Mouse (Mus musculus) lung, adult 2 months (tissue): ENCODE measurements around the gene Casq1. TPM values are rescaled to one million over a fixed set of nuclear protein-coding genes. Genes with fewer than 3 reads are reported as not detected.

ENCODE experiments used
- DNase-seq: peaks from one replicate; pipeline ENCODE4 v3.0.0; 2022
- H3K4me1 ChIP-seq: fragments of 200-500 bp; 2 replicates; pipeline ENCODE4 v1.6.1; 2011; ENCODE audit warnings: low read length; ENCODE audit not compliant: control insufficient read depth, insufficient read depth
- H3K4me3 ChIP-seq: fragments of 200-500 bp; replicated peaks from 2 replicates; pipeline ENCODE3; 2011; ENCODE audit warnings: low read depth, mild to moderate bottlenecking, control low read depth, low read length; ENCODE audit errors: extremely low read depth
- CTCF ChIP-seq: fragments of 200-500 bp; IDR thresholded peaks from 2 replicates; pipeline ENCODE4 v1.5.1; 2011; ENCODE audit warnings: mild to moderate bottlenecking, low read length, control low read depth; ENCODE audit not compliant: insufficient read depth
- POLR2A ChIP-seq: fragments of 200-500 bp; IDR thresholded peaks from 2 replicates; pipeline ENCODE4 v1.6.1; 2011; ENCODE audit warnings: low read depth, mild to moderate bottlenecking, control low read depth, low read length, borderline replicate concordance; ENCODE audit errors: extremely low read depth
- WGBS: fragments of 180-500 bp; shearing (Covaris S2); methylation state at CpG from one replicate; pipeline ENCODE4 v1.1.7; 2018; 5-methylcytosine and 5-hydroxymethylcytosine counted together
- polyA plus RNA-seq: library from polyadenylated mRNA; depleted of rRNA; stranded (reverse); fragments of >200 nt; gene quantifications from 2 replicates; pipeline ENCODE4 v1.2.3, GENCODE M21; 2012

Gene Casq1
- polyA plus RNA-seq, 1 experiment: 49.0 TPM

GRCm38 (mm10) chr1:172183915-172184314 lies 35.8 kb downstream of the Casq1 start:
- Histone ChIP-seq H3K4me1 (no peaks in the 10 kb centered on the region), H3K4me3 (no peak overlapping the region)
- TF ChIP-seq POLR2A (no peak), CTCF (no peak)
- DNase-seq: no peak

GRCm38 (mm10) chr1:172183056-172183455 lies 36.6 kb downstream of the Casq1 start:
- 95% methylated on average over 6 of the region's 6 CpGs for WGBS
- DNase-seq: no peak
- TF ChIP-seq CTCF: no peak
- TF ChIP-seq POLR2A: no peak
- H3K4me1 ChIP-seq: no peaks in the 10 kb centered on the region
- H3K4me3 ChIP-seq: no peak overlapping the region

- no peak overlapping the region for H3K4me3 ChIP-seq
- TF ChIP-seq CTCF (no peak), POLR2A (no peak)
- H3K4me1 ChIP-seq: no peaks in the 10 kb centered on the region
- DNase-seq: no peak
- 96% methylated on average over 3 of the region's 3 CpGs for WGBS
Observed at GRCm38 (mm10) chr1:172181777-172182176, 37.9 kb downstream of the Casq1 start.

GRCm38 (mm10) chr1:172180881-172181280 lies 38.8 kb downstream of the Casq1 start:
- no peak overlapping the region for H3K4me3 ChIP-seq
- TF ChIP-seq POLR2A: no peak
- 58% methylated on average over 4 of the region's 4 CpGs for WGBS
- H3K4me1 ChIP-seq: no peaks in the 10 kb centered on the region
- no peak for DNase-seq

- TF ChIP-seq POLR2A (no peak), CTCF (no peak)
- Histone ChIP-seq H3K4me1 (no peaks in the 10 kb centered on the region), H3K4me3 (no peak overlapping the region)
- DNase-seq: no peak
- 42% methylated on average over 7 of the region's 7 CpGs for WGBS
Observed at GRCm38 (mm10) chr1:172179102-172179501, 40.6 kb downstream of the Casq1 start.

GRCm38 (mm10) chr1:172177791-172178190 lies 41.9 kb downstream of the Casq1 start:
- H3K4me1 ChIP-seq: no peaks in the 10 kb centered on the region
- DNase-seq: no peak
- 73% methylated on average over 7 of the region's 7 CpGs for WGBS
- H3K4me3 ChIP-seq: no peak overlapping the region
- TF ChIP-seq CTCF: no peak
- no peak for TF ChIP-seq POLR2A

GRCm38 (mm10) chr1:172173181-172173580 lies 46.5 kb downstream of the Casq1 start:
- no peaks in the 10 kb centered on the region for H3K4me1 ChIP-seq
- 66% methylated on average over 5 of the region's 5 CpGs for WGBS
- TF ChIP-seq CTCF (no peak), POLR2A (no peak)
- no peak for DNase-seq
- no peak overlapping the region for H3K4me3 ChIP-seq

GRCm38 (mm10) chr1:172172381-172172780 lies 47.3 kb downstream of the Casq1 start:
- TF ChIP-seq CTCF (no peak), POLR2A (no peak)
- DNase-seq: no peak

GRCm38 (mm10) chr1:172169809-172170208 lies 49.9 kb downstream of the Casq1 start:
- TF ChIP-seq CTCF (no peak), POLR2A (no peak)
- 91% methylated on average over 5 of the region's 5 CpGs for WGBS
- no peak overlapping the region for H3K4me3 ChIP-seq
- H3K4me1 ChIP-seq: no peaks in the 10 kb centered on the region
- DNase-seq: no peak

More at GRCm38 (mm10) chr1:172172381-172172780, 47.3 kb downstream of the Casq1 start:
- H3K4me3 ChIP-seq: no peak overlapping the region
- no peaks in the 10 kb centered on the region for H3K4me1 ChIP-seq
- WGBS: 94% methylated on average over 21 of the region's 21 CpGs

GRCm38 (mm10) chr1:172167911-172168310 lies 51.8 kb downstream of the Casq1 start:
- H3K4me3 ChIP-seq: no peak overlapping the region
- 79% methylated on average over 5 of the region's 5 CpGs for WGBS
- H3K4me1 ChIP-seq: no peaks in the 10 kb centered on the region
- TF ChIP-seq POLR2A: no peak
- TF ChIP-seq CTCF: no peak
- DNase-seq: no peak

GRCm38 (mm10) chr1:172162959-172163358 lies 56.7 kb downstream of the Casq1 start:
- TF ChIP-seq CTCF: no peak
- no peak for TF ChIP-seq POLR2A
- no peak for DNase-seq
- 88% methylated on average over 6 of the region's 6 CpGs for WGBS
- no peak overlapping the region for H3K4me3 ChIP-seq
- H3K4me1 ChIP-seq: peaks cover 2% of the 10 kb centered on the region
